Mouse (Mus musculus) cerebellum, adult 9-11 months (tissue): ENCODE measurements around the gene Gm13272.
"Not testable (repeated sequence)": the region's sequence is repeated elsewhere in the genome, so short reads cannot be mapped to it uniquely, and the experiment has no call there.

Source experiments
- DNase-seq: peaks from one replicate; pipeline ENCODE4 v3.0.0; 2022

Gm13272 gene

DNA sequence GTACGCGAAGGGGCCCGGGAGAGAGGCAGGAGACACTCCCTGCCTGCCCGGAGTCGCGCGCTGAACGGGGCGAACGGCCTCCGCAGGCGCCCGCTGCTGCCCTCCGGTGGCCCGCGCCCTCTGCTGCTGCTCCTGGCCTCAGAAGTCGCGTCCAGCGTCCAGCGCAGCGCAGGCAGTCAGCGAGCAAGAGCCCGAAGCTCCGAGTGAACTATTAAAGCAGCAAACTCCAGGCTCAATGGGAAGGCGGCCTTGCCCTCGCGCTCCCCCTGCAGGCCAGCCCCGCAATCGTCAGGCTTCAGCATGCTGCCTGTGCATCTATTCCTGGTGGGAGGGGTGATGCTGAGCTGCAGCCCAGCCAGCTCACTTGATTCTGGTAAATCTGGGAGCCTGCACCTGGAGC lies at the start of gene Gm13272:
Gm13272 (plus strand) TSS at position 301 of the 400 bp plus-strand sequence.
- DNase-seq = not testable (repeated sequence)

DNA sequence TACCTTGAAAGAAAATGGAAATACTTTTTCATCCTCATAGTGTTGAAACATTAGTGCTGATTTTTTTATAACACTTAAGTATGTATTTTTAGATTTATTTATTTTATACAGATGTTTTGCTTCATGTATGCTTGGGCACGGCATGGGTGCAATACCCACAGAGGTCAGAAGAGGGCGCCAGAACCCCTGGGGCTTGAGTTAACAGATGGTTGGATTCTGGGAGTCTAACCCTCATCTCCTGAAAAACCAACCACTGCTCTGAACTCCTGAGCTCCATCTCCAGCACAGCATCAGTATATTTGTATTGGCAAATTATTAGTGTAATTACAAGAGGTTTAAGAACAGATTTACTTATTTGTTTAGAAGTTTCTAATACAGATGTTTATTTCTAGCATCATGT lies 41.2 kb upstream of the Gm13272 start:
- peak; percentile 25 for DNase-seq

DNA sequence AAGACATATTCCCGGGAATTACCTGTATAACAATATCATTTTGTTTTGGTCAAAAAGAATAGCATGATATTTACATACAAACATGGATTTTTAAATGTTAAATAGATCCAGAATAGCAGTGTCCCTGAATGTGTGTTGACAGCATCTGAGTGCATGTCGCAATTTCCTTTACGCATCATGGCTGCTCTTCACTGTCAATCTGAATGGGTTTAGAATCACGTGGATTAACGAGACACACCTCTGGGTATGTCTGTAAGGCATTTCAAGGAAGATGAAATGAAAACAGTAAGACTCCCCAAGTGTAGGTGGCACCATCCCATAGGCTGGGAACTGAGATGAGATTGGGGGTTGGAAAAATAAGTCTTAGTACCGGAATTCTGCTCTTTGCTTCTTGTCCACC lies 40.6 kb upstream of the Gm13272 start:
- no peak for DNase-seq

DNA sequence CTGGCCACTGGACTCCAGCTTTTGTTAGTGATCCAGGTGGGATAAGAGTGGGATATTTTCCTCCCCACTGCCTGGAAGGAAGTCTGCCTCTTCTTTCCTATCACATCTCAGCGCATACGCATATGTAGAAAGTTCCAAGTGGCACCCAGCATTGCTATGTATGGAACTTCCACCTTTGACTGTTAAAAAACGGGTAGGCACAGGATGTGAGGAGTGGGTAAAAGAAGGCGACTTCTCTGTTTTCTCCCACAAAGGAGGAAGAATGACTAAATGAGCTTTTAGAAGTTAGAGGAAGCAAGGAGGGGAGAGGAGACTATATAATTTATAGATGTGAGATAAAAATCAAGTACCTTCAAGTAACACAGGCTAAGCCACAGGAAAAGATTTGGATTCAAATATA lies 38.2 kb upstream of the Gm13272 start:
- no peak for DNase-seq

DNA sequence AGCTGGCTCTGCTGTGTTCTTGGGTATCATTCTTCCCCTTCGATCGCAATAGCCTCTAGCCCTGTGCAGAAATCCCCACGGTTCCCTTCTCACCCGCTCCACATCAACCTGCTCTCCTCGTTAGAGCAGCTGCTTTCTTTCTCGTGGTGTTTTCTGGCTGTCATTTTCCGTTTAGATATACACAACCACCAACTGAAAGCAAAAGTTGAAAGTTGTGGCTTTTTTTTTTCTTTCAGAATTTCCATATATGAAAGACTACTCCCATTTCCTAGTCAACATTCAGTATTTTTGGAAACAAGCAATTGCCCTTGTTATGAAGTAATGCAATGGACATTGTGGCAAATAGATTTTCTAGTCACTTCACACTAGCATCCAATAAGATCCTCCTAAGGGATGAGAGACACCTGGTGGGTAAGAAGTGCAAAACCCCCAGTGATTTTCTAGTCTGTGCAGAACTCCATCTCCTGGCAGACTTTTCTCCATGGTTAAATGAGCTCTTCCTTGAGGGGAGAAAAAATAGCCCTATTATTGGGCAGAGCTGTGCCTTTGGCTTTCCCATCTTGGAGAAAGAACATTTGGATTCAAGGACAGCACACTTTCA lies 36.8 kb upstream of the Gm13272 start:
- DNase-seq = no peak

DNA sequence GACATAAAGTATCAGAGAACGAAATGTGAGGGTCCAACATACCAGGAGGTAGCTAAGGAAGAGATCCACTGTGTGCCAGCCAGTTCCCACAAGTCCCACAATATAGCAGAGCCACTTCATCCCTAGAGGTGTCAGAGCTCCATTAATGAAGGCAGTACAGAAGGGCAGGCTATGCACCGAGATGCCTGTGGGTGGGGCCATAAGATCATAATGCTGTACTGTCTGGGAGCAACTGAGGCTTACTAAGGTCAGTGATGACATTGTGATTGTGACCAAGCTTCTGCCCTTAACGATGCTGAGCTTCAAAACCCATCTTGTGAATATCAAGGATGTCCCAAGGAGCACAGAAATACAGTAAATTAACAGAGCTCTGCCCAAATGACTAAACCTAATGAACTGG lies 35.4 kb upstream of the Gm13272 start:
- no peak for DNase-seq

DNA sequence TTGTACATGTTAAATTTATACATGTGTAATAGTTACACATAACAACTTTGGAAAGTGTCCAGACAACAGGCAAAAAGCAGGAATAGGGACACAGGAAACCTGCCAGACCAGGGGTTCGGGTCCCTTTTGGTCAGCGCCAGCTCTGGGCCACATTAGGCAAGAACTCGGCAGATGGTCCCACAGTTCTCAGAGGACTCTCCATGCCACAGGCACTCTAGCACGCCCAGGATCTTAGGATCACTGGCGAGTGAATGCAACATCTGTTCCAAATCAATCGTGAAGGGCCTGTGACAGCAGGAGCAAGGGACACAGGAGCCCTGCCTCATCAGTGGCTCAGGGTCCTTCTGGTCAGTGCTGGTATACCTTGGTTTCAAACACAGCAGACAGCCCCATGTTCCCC lies 29.7 kb upstream of the Gm13272 start:
- DNase-seq = no peak

DNA sequence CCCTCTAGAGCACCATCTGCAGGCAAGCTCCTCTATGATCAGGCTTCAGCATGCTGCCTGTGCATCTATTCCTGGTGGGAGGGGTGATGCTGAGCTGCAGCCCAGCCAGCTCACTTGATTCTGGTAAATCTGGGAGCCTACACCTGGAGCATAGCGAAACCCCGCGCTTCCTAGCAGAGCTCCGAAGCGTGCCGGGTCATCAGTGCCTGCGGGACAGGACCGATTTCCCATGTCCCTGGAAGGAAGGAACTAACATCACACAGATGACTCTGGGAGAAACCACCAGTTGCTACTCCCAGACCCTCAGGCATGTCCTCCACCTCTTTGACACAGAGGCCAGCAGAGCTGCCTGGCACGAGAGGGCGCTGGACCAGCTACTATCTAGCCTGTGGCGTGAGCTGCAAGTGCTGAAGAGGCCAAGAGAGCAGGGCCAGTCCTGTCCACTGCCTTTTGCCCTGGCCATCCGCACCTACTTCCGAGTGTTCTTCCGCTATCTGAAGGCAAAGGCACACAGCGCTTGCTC lies 24.8 kb upstream of the Gm13272 start, which contains the start of gene Gm13271:
Gm13271 (plus strand) TSS at position 51 of the 523 bp plus-strand sequence.
- peak; percentile 92 for DNase-seq

DNA sequence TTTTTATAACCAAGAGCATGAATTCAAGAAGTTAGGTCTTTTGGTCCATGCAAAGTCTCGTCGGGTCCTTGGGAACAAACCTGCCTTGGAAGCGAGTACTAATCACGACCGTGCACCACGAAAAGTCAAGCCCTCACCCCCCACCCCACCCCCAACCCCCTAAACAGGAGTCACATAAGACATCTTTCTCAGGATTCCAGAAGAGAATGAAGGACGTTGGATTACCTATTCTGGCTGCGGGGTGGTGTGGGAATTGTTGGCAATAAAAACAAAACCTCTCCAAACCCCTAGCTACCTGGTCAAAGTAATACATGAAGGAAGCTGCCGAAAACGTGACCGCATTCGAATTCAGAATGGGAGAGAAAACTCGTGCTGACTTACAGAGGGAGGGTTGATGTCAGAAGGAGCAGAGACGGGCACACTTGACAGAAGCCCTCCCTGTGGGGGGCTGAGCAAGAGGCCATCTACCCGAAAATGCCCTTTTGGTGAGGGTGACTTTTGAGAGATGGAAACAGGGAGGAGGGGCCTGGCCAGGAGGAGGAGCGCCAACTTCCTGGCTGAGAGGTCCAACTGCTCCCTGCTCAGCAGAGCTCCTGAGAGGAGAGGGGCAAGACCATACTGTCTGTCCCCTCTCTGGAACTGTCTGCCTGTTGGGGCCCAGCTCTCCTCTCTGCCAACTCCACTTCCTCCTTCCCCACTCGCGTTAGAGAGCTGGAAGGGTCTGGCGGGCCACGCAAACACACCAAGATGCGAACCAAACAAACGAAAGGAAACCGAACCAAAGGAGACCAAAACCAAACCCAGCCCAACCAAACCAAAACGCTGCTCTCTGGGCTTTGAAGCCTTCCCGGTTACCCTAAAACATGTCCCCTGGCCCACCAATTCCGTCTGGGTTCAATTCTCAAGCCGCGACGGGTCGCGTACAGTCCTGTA lies 22.8 kb upstream of the Gm13272 start:
- DNase-seq = peak; percentile 46

DNA sequence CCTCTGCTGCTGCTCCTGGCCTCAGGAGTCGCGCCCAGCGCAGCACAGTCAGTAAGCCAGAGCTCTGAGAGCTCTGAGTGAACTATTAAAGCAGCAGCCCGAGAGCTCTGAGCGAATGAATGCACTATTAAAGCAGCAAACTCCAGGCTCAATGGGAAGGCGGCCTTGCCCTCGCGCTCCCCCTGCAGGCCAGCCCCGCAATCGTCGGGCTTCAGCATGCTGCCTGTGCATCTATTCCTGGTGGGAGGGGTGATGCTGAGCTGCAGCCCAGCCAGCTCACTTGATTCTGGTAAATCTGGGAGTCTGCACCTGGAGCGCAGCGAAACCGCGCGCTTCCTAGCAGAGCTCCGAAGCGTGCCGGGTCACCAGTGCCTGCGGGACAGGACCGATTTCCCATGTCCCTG lies 22.0 kb upstream of the Gm13272 start:
- DNase-seq = peak; percentile 96

DNA sequence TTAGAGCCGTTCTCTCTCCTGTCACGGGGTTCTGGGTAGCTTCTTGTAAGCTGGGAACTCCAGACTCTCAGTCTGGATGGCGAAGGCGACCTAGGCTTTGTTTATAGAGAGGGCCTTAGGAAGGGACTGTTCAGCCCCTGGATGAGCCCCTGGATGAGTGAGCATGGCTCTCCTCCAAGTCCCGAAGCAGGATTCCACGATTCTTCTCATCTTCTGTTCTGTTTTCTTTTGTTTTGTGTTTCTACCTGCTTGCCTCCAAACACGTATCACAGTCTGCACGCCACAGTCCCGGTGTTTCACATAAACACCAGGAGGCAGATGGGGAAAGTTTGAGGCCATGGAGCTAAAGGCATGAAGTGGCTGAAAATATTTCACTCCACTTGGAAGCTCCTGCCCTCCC lies 20.9 kb upstream of the Gm13272 start:
- DNase-seq = peak; percentile 55

DNA sequence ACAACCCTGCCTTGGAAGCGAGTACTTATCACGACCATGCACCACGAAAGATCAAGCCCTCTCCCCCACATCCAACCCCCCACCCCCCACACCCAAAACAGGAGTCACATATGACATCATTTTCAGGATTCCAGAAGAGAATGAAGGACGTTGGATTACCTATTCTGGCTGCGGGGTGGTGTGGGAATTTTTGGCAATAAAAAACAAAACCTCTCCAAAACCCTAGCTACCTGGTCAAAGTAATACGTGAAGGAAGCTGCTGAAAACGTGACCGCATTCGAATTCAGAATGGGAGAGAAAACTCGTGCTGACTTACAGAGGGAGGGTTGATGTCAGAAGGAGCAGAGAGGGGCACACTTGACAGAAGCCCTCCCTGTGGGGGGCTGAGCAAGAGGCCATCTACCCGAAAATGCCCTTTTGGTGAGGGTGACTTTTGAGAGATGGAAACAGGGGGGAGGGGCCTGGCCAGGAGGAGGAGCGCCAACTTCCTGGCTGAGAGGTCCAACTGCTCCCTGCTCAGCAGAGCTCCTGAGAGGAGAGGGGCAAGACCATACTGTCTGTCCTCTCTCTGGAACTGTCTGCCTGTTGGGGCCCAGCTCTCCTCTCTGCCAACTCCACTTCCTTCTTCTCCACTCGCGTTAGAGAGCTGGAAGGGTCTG lies 19.9 kb upstream of the Gm13272 start, which contains the start of gene Gm13283:
Gm13283 (plus strand) TSS at position 510 of the 659 bp plus-strand sequence.
- DNase-seq = peak; percentile 81

DNA sequence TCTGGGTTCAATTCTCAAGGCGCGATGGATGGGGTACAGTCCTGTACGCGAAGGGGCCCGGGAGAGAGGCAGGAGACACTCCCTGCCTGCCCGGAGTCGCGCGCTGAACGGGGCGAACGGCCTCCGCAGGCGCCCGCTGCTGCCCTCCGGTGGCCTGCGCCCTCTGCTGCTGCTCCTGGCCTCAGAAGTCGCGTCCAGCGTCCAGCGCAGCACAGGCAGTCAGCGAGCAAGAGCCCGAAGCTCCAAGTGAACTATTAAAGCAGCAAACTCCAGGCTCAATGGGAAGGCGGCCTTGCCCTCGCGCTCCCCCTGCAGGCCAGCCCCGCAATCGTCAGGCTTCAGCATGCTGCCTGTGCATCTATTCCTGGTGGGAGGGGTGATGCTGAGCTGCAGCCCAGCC lies 19.2 kb upstream of the Gm13272 start:
- peak; percentile 80 for DNase-seq

DNA sequence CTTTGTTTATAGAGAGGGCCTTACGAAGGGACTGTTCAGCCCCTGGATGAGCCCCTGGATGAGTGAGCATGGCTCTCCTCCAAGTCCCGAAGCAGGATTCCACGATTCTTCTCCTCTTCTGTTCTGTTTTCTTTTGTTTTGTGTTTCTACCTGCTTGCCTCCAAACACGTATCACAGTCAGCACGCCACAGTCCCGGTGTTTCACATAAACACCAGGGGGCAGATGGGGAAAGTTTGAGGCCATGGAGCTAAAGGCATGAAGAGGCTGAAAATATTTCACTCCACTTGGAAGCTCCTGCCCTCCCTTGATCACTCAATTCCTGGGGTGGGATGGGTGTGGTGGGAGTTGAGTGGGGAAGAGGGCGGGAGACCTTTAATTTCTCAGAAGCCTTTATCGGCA lies 17.9 kb upstream of the Gm13272 start:
- DNase-seq = peak; percentile 89

DNA sequence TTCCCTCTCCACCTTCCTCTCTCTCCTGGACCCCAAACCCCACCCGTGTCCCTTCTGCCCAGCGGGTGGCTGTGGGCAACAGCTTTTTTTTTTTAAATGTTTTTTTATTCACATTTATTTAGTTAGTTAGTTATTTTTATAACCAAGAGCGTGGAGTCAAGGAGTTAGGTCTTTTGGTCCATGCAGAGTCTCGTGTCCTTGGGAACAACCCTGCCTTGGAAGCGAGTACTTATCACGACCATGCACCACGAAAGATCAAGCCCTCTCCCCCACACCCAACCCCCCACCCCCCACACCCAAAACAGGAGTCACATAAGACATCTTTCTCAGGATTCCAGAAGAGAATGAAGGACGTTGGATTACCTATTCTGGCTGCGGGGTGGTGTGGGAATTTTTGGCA lies 17.3 kb upstream of the Gm13272 start:
- DNase-seq = peak; percentile 58

DNA sequence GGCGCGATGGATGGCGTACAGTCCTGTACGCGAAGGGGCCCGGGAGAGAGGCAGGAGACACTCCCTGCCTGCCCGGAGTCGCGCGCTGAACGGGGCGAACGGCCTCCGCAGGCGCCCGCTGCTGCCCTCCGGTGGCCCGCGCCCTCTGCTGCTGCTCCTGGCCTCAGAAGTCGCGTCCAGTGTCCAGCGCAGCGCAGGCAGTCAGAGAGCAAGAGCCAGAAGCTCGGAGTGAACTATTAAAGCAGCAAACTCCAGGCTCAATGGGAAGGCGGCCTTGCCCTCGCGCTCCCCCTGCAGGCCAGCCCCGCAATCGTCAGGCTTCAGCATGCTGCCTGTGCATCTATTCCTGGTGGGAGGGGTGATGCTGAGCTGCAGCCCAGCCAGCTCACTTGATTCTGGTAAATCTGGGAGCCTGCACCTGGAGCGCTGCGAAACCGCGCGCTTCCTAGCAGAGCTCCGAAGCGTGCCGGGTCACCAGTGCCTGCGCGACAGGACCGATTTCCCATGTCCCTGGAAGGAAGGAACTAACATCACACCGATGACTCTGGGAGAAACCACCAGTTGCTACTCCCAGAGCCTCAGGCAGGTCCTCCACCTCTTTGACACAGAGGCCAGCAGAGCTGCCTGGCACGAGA lies 16.1 kb upstream of the Gm13272 start:
- DNase-seq = peak; percentile 68

DNA sequence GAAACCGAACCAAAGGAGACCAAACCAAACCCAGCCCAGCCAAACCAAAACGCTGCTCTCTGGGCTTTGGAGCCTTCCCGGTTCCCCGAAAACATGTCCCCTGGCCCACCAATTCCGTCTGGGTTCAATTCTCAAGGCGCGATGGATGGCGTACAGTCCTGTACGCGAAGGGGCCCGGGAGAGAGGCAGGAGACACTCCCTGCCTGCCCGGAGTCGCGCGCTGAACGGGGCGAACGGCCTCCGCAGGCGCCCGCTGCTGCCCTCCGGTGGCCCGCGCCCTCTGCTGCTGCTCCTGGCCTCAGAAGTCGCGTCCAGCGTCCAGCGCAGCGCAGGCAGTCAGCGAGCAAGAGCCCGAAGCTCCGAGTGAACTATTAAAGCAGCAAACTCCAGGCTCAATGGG lies 6.1 kb upstream of the Gm13272 start, which contains the start of gene Gm13290:
Gm13290 (plus strand) TSS at position 301 of the 400 bp plus-strand sequence.
- not testable (repeated sequence) for DNase-seq

DNA sequence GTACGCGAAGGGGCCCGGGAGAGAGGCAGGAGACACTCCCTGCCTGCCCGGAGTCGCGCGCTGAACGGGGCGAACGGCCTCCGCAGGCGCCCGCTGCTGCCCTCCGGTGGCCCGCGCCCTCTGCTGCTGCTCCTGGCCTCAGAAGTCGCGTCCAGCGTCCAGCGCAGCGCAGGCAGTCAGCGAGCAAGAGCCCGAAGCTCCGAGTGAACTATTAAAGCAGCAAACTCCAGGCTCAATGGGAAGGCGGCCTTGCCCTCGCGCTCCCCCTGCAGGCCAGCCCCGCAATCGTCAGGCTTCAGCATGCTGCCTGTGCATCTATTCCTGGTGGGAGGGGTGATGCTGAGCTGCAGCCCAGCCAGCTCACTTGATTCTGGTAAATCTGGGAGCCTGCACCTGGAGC lies 3.0 kb upstream of the Gm13272 start, which contains the start of gene Gm13289:
Gm13289 (plus strand) TSS at position 301 of the 400 bp plus-strand sequence.
- DNase-seq = not testable (repeated sequence)

DNA sequence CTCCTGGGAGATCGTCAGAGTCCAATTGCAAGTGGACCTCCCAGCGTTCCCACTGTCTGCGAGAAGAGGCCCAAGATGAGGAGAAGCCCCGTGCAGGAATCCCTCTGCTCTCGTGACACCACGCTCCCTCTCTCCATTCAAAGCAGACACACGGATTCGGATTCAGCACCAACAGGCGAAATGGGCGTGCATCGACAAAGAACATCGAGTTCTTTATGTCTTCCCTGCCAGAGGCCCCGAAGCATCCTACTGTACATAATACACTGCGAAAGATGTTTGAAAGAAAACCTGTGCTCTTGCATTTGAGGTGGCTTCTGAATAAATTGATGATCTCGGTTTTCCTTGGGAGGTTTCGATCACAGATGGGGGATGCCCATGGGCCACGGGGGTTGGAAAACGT lies 670 bp downstream of the Gm13272 start:
- peak; percentile 44 for DNase-seq

DNA sequence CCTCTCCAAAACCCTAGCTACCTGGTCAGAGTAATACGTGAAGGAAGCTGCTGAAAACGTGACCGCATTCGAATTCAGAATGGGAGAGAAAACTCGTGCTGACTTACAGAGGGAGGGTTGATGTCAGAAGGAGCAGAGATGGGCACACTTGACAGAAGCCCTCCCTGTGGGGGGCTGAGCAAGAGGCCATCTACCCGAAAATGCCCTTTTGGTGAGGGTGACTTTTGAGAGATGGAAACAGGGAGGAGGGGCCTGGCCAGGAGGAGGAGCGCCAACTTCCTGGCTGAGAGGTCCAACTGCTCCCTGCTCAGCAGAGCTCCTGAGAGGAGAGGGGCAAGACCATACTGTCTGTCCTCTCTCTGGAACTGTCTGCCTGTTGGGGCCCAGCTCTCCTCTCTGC lies 2.2 kb downstream of the Gm13272 start, which contains the start of gene Ifnz:
Ifnz (plus strand) TSS at position 301 of the 400 bp plus-strand sequence.
- DNase-seq = not testable (repeated sequence)

DNA sequence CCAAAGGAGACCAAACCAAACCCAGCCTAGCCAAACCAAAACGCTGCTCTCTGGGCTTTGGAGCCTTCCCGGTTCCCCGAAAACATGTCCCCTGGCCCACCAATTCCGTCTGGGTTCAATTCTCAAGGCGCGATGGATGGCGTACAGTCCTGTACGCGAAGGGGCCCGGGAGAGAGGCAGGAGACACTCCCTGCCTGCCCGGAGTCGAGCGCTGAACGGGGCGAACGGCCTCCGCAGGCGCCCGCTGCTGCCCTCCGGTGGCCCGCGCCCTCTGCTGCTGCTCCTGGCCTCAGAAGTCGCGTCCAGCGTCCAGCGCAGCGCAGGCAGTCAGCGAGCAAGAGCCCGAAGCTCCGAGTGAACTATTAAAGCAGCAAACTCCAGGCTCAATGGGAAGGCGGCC lies 2.7 kb downstream of the Gm13272 start:
- DNase-seq = not testable (repeated sequence)

DNA sequence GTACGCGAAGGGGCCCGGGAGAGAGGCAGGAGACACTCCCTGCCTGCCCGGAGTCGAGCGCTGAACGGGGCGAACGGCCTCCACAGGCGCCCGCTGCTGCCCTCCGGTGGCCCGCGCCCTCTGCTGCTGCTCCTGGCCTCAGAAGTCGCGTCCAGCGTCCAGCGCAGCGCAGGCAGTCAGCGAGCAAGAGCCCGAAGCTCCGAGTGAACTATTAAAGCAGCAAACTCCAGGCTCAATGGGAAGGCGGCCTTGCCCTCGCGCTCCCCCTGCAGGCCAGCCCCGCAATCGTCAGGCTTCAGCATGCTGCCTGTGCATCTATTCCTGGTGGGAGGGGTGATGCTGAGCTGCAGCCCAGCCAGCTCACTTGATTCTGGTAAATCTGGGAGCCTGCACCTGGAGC lies 5.8 kb downstream of the Gm13272 start, which contains the start of gene Gm13276:
Gm13276 (plus strand) TSS at position 301 of the 400 bp plus-strand sequence.
- not testable (repeated sequence) for DNase-seq
